Mouse (Mus musculus) liver, postnatal 0 days (tissue): ENCODE results near the gene Emc9.

Source experiments
- CTCF ChIP-seq: sonication (generic); IDR thresholded peaks from 2 replicates; pipeline ENCODE4 v1.5.1; 2016; ENCODE audit warnings: antibody characterized with exemption, low read depth
- EP300 ChIP-seq: IDR thresholded peaks from 2 replicates; pipeline ENCODE4 v1.6.1; 2016; ENCODE audit warnings: antibody characterized with exemption, low read depth, mild to moderate bottlenecking

DNA sequence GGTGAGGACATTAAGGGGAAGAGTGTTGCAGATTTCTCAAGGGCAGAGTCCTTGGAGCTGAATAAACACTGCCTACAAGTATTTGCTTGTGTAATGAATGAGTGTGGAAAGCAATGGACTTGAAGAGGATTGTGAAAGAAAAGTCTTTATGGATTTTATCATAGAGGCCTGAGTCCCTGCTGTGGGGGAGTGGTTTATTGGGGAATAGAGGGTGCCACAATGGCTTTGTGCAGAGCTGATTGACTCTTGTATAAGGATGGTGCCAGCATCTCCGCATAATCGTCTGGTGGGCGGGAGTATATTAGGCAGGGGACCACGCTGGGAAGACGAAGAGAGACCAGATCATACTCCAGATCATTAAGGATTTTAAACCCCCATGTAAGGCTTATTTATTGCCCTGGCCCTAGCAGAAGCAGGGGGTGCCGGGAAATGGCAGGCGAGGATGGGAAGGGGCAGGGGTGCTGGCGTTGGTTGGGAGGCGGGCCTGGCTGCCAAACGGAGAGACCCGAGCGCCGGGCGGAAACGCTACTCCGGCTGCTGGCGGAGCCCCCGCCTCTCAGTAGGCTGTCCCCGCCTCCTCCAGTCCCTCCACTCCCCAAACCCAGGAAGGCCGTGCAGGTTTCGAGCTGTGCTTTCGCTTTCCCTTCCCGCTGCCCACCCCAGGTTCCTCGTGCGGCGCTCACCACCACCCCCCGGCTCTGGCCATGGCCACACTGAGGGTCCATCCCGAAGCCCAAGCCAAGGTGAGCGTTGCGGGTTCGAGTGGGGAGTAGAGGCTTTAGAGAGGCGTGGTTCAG, 7.0 kb downstream of the Emc9 start, which contains the start of gene Psme1:
- no peak for TF ChIP-seq CTCF
- TF ChIP-seq EP300, result peak; percentile 62
